Mouse (Mus musculus) MEL (cell line): ENCODE data around the gene Hint2. TPM values are rescaled to one million over a fixed set of nuclear protein-coding genes. Genes with fewer than 3 reads are reported as not detected.

Experiments
- DNase-seq: peaks from one replicate; pipeline ENCODE4 v3.0.0; 2011; ENCODE audit warnings: low read depth, low spot score
- H3K27ac ChIP-seq: 2 replicates; pipeline ENCODE4 v1.5.1; 2012; ENCODE audit warnings: low read depth, mild to moderate bottlenecking, control low read depth, low read length, moderate library complexity; ENCODE audit not compliant: control insufficient read depth
- H3K27me3 ChIP-seq, 2 experiments: fragments of 150-350 bp in 1 of 2; sonication (generic) in 1 of 2; 2 replicates each; pipeline ENCODE4 v1.6.1; 2012; ENCODE audit warnings: low read length in 2 of 2, mild to moderate bottlenecking in 2 of 2, improper control_type of control experiment in 1 of 2, moderate library complexity in 1 of 2; ENCODE audit not compliant: insufficient read depth in 2 of 2, control insufficient read depth in 1 of 2
- H3K36me3 ChIP-seq, 2 experiments: 2 replicates each; pipeline ENCODE4 v1.6.1; 2012 to 2014; ENCODE audit warnings: low read length in 2 of 2, improper control_type of control experiment in 1 of 2, inconsistent platforms in 1 of 2, mild to moderate bottlenecking in 1 of 2; ENCODE audit not compliant: insufficient read depth in 2 of 2, control insufficient read depth in 1 of 2
- H3K4me1 ChIP-seq, 2 experiments: fragments of 150-350 bp in 1 of 2; sonication (generic) in 1 of 2; 2 replicates each; pipeline ENCODE4 v1.6.1; 2012; ENCODE audit warnings: low read length in 2 of 2, improper control_type of control experiment in 1 of 2, mild to moderate bottlenecking in 1 of 2; ENCODE audit not compliant: insufficient read depth in 2 of 2, control insufficient read depth in 1 of 2
- H3K4me3 ChIP-seq, 2 experiments: fragments of 150-350 bp in 1 of 2; sonication (generic) in 1 of 2; 2 replicates each; pipeline ENCODE4 v1.5.1; 2012; ENCODE audit warnings: low read depth in 2 of 2, low read length in 2 of 2, mild to moderate bottlenecking in 2 of 2, moderate library complexity in 2 of 2, control low read depth in 1 of 2, improper control_type of control experiment in 1 of 2; ENCODE audit not compliant: control insufficient read depth in 1 of 2, insufficient read depth in 1 of 2
- H3K79me2 ChIP-seq: 2 replicates; pipeline ENCODE4 v1.6.1; 2012; ENCODE audit warnings: mild to moderate bottlenecking, low read length, moderate library complexity; ENCODE audit not compliant: control insufficient read depth, poor library complexity, insufficient read depth
- H3K9ac ChIP-seq: 2 replicates; pipeline ENCODE4 v1.6.1; 2012; ENCODE audit warnings: low read depth, mild to moderate bottlenecking, control low read depth, low read length, moderate library complexity; ENCODE audit not compliant: control insufficient read depth, poor library complexity, severe bottlenecking
- H3K9me3 ChIP-seq: fragments of 150-350 bp; sonication (generic); replicated peaks from 2 replicates; pipeline ENCODE4 v1.6.1; 2012; ENCODE audit warnings: mild to moderate bottlenecking, low read length, improper control_type of control experiment, moderate library complexity; ENCODE audit not compliant: insufficient read depth
- CHD1 ChIP-seq: IDR thresholded peaks from 2 replicates; pipeline ENCODE4 v1.6.1; 2012; ENCODE audit warnings: low read depth, mild to moderate bottlenecking, inconsistent platforms, low read length, improper control_type of control experiment
- CHD2 ChIP-seq: IDR thresholded peaks from 2 replicates; pipeline ENCODE4 v1.6.1; 2011; ENCODE audit warnings: low read length, improper control_type of control experiment
- E2F4 ChIP-seq: IDR thresholded peaks from 2 replicates; pipeline ENCODE4 v1.6.1; 2011; ENCODE audit warnings: low read depth, low read length, improper control_type of control experiment, borderline replicate concordance
- ELF1 ChIP-seq: IDR thresholded peaks from 2 replicates; pipeline ENCODE4 v1.6.1; 2014; ENCODE audit warnings: low read depth, mild to moderate bottlenecking, inconsistent platforms, low read length, improper control_type of control experiment, moderate library complexity
- HCFC1 ChIP-seq: IDR thresholded peaks from 2 replicates; pipeline ENCODE4 v1.6.1; 2012; ENCODE audit warnings: low read depth, mild to moderate bottlenecking, inconsistent platforms, low read length, improper control_type of control experiment, moderate library complexity
- MAX ChIP-seq: IDR thresholded peaks from 2 replicates; pipeline ENCODE4 v1.6.1; 2011; ENCODE audit warnings: low read length, improper control_type of control experiment
- MAZ ChIP-seq: IDR thresholded peaks from 2 replicates; pipeline ENCODE4 v1.6.1; 2012; ENCODE audit warnings: low read depth, mild to moderate bottlenecking, inconsistent platforms, low read length, improper control_type of control experiment
- MEF2A ChIP-seq: IDR thresholded peaks from 2 replicates; pipeline ENCODE4 v1.6.1; 2014; ENCODE audit warnings: low read depth, mild to moderate bottlenecking, inconsistent platforms, low read length, improper control_type of control experiment; ENCODE audit not compliant: poor library complexity, insufficient replicate concordance, severe bottlenecking; ENCODE audit errors: extremely low read depth
- MXI1 ChIP-seq: IDR thresholded peaks from 2 replicates; pipeline ENCODE4 v1.6.1; 2011; ENCODE audit warnings: mild to moderate bottlenecking, low read depth, low read length, improper control_type of control experiment
- MYB ChIP-seq: IDR thresholded peaks from 2 replicates; pipeline ENCODE4 v1.6.1; 2011; ENCODE audit warnings: mild to moderate bottlenecking, low read depth, low read length, improper control_type of control experiment
- NELFE ChIP-seq: IDR thresholded peaks from 2 replicates; pipeline ENCODE4 v1.6.1; 2011; ENCODE audit warnings: low read depth, low read length, improper control_type of control experiment
- NRF1 ChIP-seq: IDR thresholded peaks from 2 replicates; pipeline ENCODE4 v1.6.1; 2014; ENCODE audit warnings: low read depth, mild to moderate bottlenecking, inconsistent platforms, low read length, improper control_type of control experiment, moderate library complexity; ENCODE audit not compliant: poor library complexity, insufficient read depth, severe bottlenecking
- POLR2A ChIP-seq, 2 experiments: IDR thresholded peaks; 2 replicates each; pipeline ENCODE4 v1.6.1; 2011 to 2012; ENCODE audit warnings: low read length in 2 of 2, mild to moderate bottlenecking in 2 of 2, control low read depth in 1 of 2, improper control_type of control experiment in 1 of 2, low read depth in 1 of 2, moderate library complexity in 1 of 2; ENCODE audit not compliant: control insufficient read depth in 1 of 2, insufficient read depth in 1 of 2, poor library complexity in 1 of 2
- POLR2AphosphoS2 ChIP-seq: IDR thresholded peaks from 2 replicates; pipeline ENCODE4 v1.6.1; 2011; ENCODE audit warnings: low read length, improper control_type of control experiment
- SIN3A ChIP-seq: IDR thresholded peaks from 2 replicates; pipeline ENCODE4 v1.6.1; 2012; ENCODE audit warnings: low read length, improper control_type of control experiment, inconsistent platforms
- TBP ChIP-seq: IDR thresholded peaks from 2 replicates; pipeline ENCODE4 v1.8.0; 2011; ENCODE audit warnings: low read depth, low read length, improper control_type of control experiment
- USF2 ChIP-seq, 2 experiments: IDR thresholded peaks; 2 replicates each; pipeline ENCODE4 v1.6.1; 2011 to 2012; ENCODE audit warnings: improper control_type of control experiment in 2 of 2, low read length in 2 of 2, borderline replicate concordance in 1 of 2, inconsistent platforms in 1 of 2, low read depth in 1 of 2, mild to moderate bottlenecking in 1 of 2; ENCODE audit not compliant: insufficient read depth in 1 of 2
- ZC3H11A ChIP-seq: IDR thresholded peaks from 2 replicates; pipeline ENCODE4 v1.6.1; 2012; ENCODE audit warnings: low read depth, mild to moderate bottlenecking, inconsistent platforms, low read length, improper control_type of control experiment
- ZKSCAN1 ChIP-seq: IDR thresholded peaks from 2 replicates; pipeline ENCODE4 v1.6.1; 2012; ENCODE audit warnings: low read depth, mild to moderate bottlenecking, inconsistent platforms, low read length, improper control_type of control experiment, moderate library complexity
- ZMIZ1 ChIP-seq: IDR thresholded peaks from 2 replicates; pipeline ENCODE4 v1.6.1; 2012; ENCODE audit warnings: low read depth, mild to moderate bottlenecking, inconsistent platforms, low read length, improper control_type of control experiment, moderate library complexity
- ZNF384 ChIP-seq: IDR thresholded peaks from 2 replicates; pipeline ENCODE4 v1.6.1; 2012; ENCODE audit warnings: low read depth, mild to moderate bottlenecking, inconsistent platforms, low read length, improper control_type of control experiment
- polyA plus RNA-seq, 2 experiments: library from polyadenylated mRNA; stranded (reverse) in 1 of 2; unstranded in 1 of 2; fragments of >175 nt in 1 of 2; fragments of >200 nt in 1 of 2; gene quantifications; 2 replicates each; pipeline versions ENCODE4 v1.2.1 to v1.2.4; 2012; ENCODE audit warnings: low replicate concordance in 2 of 2, low read depth in 1 of 2; ENCODE audit not compliant: insufficient read length in 2 of 2, insufficient read depth in 1 of 2, missing spikeins in 1 of 2
- total RNA-seq: library from RNA; depleted of rRNA; stranded (reverse); fragments of 300-350 nt; gene quantifications from 2 replicates; pipeline ENCODE4 v1.2.3, GENCODE M21; 2012; rRNA removed

The Hint2 gene
- total RNA-seq (35.3 and 46.4 TPM in 2 replicates), polyA plus RNA-seq (100 to 1,000 TPM in 1 of 2 experiments, 10 to 100 TPM in 1; 33.2 to 254 TPM)

DNA sequence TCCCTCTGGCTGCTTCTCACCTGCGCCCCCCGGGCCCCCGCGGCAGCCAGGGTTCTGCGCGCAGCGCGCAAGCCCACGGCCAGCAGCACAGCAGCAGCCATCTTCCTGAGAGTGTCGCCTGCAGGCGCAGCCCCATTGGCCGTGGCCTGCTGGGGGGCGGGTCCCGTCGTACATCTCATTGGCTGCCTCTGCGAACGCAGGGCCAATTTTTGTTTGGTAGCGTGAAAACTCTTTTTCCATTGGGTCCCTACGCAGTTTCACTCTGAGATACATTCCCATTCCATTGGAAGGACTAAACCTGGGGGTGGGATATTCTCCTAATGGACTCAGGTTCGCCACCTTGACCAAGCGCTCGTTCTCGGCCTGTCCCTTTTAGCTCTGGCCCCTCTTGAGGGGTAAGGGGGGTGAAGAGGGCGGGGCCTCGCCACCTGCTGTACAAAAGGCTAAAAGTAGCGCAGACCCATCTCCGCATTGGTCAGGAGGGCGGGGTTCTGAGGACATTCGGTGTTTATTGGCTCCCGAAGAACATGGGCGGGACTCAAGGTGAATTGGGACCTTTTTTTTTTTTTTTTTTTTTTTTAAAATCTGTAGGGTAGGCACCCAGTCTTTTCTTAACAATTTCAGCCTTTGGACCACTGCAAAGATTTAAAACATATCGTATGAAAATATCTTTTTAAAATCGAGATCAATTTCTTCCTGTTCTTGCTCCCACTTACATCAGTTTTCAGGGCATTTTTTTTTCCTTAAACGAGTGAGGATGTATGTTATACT lies at the start of gene Hint2:
Gene Hint2 (minus strand): TSS at position 128 of the 771 bp plus-strand sequence.
- H3K4me1 ChIP-seq = peaks cover 0 to 12% of the 10 kb centered on the region in 2 experiments; a peak in 1 of 4 replicates
- H3K36me3 ChIP-seq = peaks cover 0 to 8% of the 10 kb centered on the region in 2 experiments; a peak in 2 of 4 replicates
- H3K27me3 ChIP-seq = no peaks in the 10 kb centered on the region; a peak in 2 of 4 replicates
- TF ChIP-seq POLR2AphosphoS2 (peak; percentile 50; the same call in 1 of the 2 replicates), NRF1 (peak; percentile 60), ZC3H11A (no peak), POLR2A (IDR thresholded peaks at IDR 0.05; ENCODE audit: control insufficient read depth in 1 of 2, insufficient read depth in 1 of 2, low read depth in 1 of 2, low read length in 2 of 2, poor library complexity in 1 of 2) (peak; percentile 82 to 95), MAZ (0 out of 2 replicates have a peak, but pooled peaks have one; percentile 5), MEF2A (no peak), CHD2 (peak; percentile 70), USF2 (IDR thresholded peaks at IDR 0.05; ENCODE audit: borderline replicate concordance in 1 of 2, insufficient read depth in 1 of 2, low read depth in 1 of 2, low read length in 2 of 2) (no peak), HCFC1 (peak; percentile 75), TBP (peak; percentile 47), ELF1 (0 out of 2 replicates have a peak, but pooled peaks have one; percentile 53), MXI1 (peak; percentile 59), MYB (no peak), NELFE (peak; percentile 82), ZMIZ1 (0 out of 2 replicates have a peak, but pooled peaks have one; percentile 32), E2F4 (no peak), MAX (no peak; the same call in 1 of the 2 replicates), SIN3A (peak; percentile 70), ZKSCAN1 (peak; percentile 45; the same call in 1 of the 2 replicates), CHD1 (no peak), ZNF384 (peak; percentile 99)
- TF ChIP-seq, all 39 proteins: peak for 14
- H3K79me2 ChIP-seq = peaks cover 3% of the 10 kb centered on the region; the same call in 1 of the 2 replicates
- peak; percentile 98 for DNase-seq
- H3K9me3 ChIP-seq = no peaks in the 10 kb centered on the region
- peak within 1 kb of the TSS; percentile 80 to 89 for H3K4me3 ChIP-seq
- H3K9ac ChIP-seq = peak within 1 kb of the TSS; percentile 85
- H3K27ac ChIP-seq = 0 out of 2 replicates have a peak within 1 kb of the TSS, but pooled peaks have one; percentile 16
